Mouse (Mus musculus): ENCODE results near the gene Snx1. TPM values are rescaled to one million over a fixed set of nuclear protein-coding genes. Genes with fewer than 3 reads are reported as not detected.

The Snx1 gene
- polyA plus RNA-seq, 1 experiment from 2014 or later: 101 TPM

- Histone ChIP-seq H3K36me3 (no peaks in the 10 kb centered on the region), H3K4me3 (peak overlapping the region; percentile 79), H3K4me1 (peaks cover 30% of the 10 kb centered on the region), H3K27ac (peak overlapping the region; percentile 93), H3K9me3 (no peaks in the 10 kb centered on the region), H3K27me3 (ENCODE audit: insufficient read depth, poor library complexity, severe bottlenecking) (no peaks in the 10 kb centered on the region)
- peak; percentile 84 for DNase-seq (ENCODE audit: low spot score)
- WGBS: under 1% methylated on average over 12 of the region's 12 CpGs
These were observed 2.3 kb downstream of the Snx1 start for GRCm38 (mm10) chr9:66124111-66124531.

DNA sequence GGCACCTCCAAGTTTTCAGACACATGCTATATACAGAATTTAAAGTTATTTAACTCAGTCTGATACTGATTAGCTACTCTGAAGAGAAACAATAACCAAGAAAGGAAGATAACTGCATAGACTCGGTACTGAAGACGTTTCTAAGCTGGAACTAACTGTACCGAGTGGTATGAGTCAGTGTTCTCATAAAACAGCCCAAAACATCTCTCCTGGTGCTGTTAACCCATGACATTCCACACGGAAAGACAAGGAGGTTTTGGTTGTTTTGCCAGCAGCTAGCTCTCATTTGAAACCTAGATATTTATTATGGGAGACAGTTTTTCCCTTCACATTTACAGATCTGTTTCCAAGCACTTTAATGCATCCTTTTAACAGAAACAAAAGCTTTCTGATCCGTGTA, 2.7 kb downstream of the Snx1 start:
- Histone ChIP-seq H3K36me3 (no peaks in the 10 kb centered on the region), H3K9me3 (no peaks in the 10 kb centered on the region), H3K4me3 (peak overlapping the region; percentile 79), H3K27ac (no peak overlapping the region), H3K4me1 (peaks cover 30% of the 10 kb centered on the region), H3K27me3 (ENCODE audit: insufficient read depth, poor library complexity, severe bottlenecking) (no peaks in the 10 kb centered on the region)
- DNase-seq (ENCODE audit: low spot score): no peak
- 17% methylated on average over 5 of the region's 5 CpGs for WGBS

GRCm38 (mm10) chr9:66121421-66121820, 5.0 kb downstream of the Snx1 start:
- Histone ChIP-seq H3K4me1 (peaks cover 21% of the 10 kb centered on the region; the same call in 1 of the 2 replicates), H3K4me3 (no peak overlapping the region), H3K27me3 (ENCODE audit: insufficient read depth, poor library complexity, severe bottlenecking) (no peaks in the 10 kb centered on the region), H3K9me3 (no peaks in the 10 kb centered on the region), H3K36me3 (0 out of 2 replicates have a peak, but pooled peaks cover 2% of the 10 kb centered on the region), H3K27ac (no peak overlapping the region)
- no peak for DNase-seq (ENCODE audit: low spot score)

GRCm38 (mm10) chr9:66120945-66121344, 5.4 kb downstream of the Snx1 start:
- H3K4me3 ChIP-seq: no peak overlapping the region
- no peak overlapping the region for H3K27ac ChIP-seq
- no peaks in the 10 kb centered on the region for H3K27me3 ChIP-seq (ENCODE audit: insufficient read depth, poor library complexity, severe bottlenecking)
- peaks cover 21% of the 10 kb centered on the region; the same call in 1 of the 2 replicates for H3K4me1 ChIP-seq
- 64% methylated on average over 3 of the region's 3 CpGs for WGBS
- no peaks in the 10 kb centered on the region for H3K9me3 ChIP-seq
- no peak for DNase-seq (ENCODE audit: low spot score)
- H3K36me3 ChIP-seq: 0 out of 2 replicates have a peak, but pooled peaks cover 2% of the 10 kb centered on the region

- H3K27ac ChIP-seq: no peak overlapping the region
- H3K9me3 ChIP-seq: no peaks in the 10 kb centered on the region
- peaks cover 5% of the 10 kb centered on the region; the same call in 1 of the 2 replicates for H3K36me3 ChIP-seq
- no peak overlapping the region for H3K4me3 ChIP-seq
- H3K27me3 ChIP-seq (ENCODE audit: insufficient read depth, poor library complexity, severe bottlenecking): no peaks in the 10 kb centered on the region
- DNase-seq (ENCODE audit: low spot score): no peak
- 88% methylated on average over 4 of the region's 4 CpGs for WGBS
- peaks cover 13% of the 10 kb centered on the region; the same call in 1 of the 2 replicates for H3K4me1 ChIP-seq
These were observed 6.3 kb downstream of the Snx1 start for GRCm38 (mm10) chr9:66120106-66120505.

DNA sequence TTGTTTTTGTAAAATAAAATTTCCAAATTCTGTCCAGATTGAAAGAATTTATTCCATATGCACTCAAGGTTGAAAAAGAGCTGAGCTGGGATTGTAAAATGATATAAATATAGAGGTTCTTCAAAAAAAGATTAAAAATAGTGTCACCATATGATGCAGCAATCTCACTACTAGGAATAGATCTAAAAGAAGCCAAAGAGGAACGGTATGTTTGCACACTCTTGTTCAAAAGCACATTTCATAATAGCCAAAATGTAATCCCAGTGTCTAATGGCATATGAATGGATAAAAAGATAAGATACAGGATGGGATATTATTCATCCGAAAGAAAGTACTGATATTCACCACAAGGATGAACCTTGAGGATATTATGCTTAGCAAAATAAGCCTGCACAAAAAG, 6.9 kb downstream of the Snx1 start:
- 88% methylated on average over 2 of the region's 2 CpGs for WGBS

GRCm38 (mm10) chr9:66116890-66117289, 9.5 kb downstream of the Snx1 start:
- Histone ChIP-seq H3K27me3 (ENCODE audit: insufficient read depth, poor library complexity, severe bottlenecking) (no peaks in the 10 kb centered on the region), H3K27ac (no peak overlapping the region), H3K4me1 (no peaks in the 10 kb centered on the region), H3K9me3 (no peaks in the 10 kb centered on the region), H3K36me3 (peaks cover 21% of the 10 kb centered on the region), H3K4me3 (no peak overlapping the region)
- WGBS: 66% methylated on average over 8 of the region's 8 CpGs
- DNase-seq (ENCODE audit: low spot score): no peak

More for the DNA sequence above, 6.9 kb downstream of the Snx1 start:
- Histone ChIP-seq H3K27ac (no peak overlapping the region), H3K36me3 (peaks cover 9% of the 10 kb centered on the region; the same call in 1 of the 2 replicates), H3K27me3 (ENCODE audit: insufficient read depth, poor library complexity, severe bottlenecking) (no peaks in the 10 kb centered on the region), H3K4me1 (peaks cover 9% of the 10 kb centered on the region; the same call in 1 of the 2 replicates), H3K4me3 (no peak overlapping the region), H3K9me3 (no peaks in the 10 kb centered on the region)
- DNase-seq (ENCODE audit: low spot score): no peak

DNA sequence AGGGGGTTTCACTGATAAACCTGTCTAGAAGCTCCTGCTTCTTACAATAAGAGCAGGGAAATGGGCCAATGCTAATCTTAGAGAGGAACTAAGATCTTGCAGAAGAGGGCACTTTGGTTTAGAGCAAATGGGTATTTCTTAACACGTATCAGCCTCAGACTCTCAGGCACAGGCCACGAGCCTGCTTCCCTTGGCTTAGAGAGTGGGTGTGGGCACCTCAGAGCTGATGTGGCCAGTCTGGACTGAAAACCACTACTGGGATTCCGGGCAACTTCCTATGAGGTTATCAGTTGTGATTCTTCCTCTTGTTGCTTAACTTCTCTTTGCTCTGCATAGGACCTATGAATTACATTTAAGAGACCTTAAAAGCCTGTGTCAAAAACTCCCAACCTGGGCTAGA, 12.0 kb downstream of the Snx1 start:
- Histone ChIP-seq H3K4me3 (no peak overlapping the region), H3K4me1 (no peaks in the 10 kb centered on the region), H3K9me3 (no peaks in the 10 kb centered on the region), H3K27me3 (ENCODE audit: insufficient read depth, poor library complexity, severe bottlenecking) (no peaks in the 10 kb centered on the region), H3K36me3 (peaks cover 21% of the 10 kb centered on the region), H3K27ac (no peak overlapping the region)
- 77% methylated on average over 3 of the region's 3 CpGs for WGBS
- DNase-seq (ENCODE audit: low spot score): no peak

- WGBS: 81% methylated on average over 8 of the region's 8 CpGs
- no peak for DNase-seq (ENCODE audit: low spot score)
- Histone ChIP-seq H3K36me3 (peaks cover 48% of the 10 kb centered on the region), H3K9me3 (no peaks in the 10 kb centered on the region), H3K27me3 (ENCODE audit: insufficient read depth, poor library complexity, severe bottlenecking) (no peaks in the 10 kb centered on the region), H3K4me1 (no peaks in the 10 kb centered on the region), H3K4me3 (no peak overlapping the region), H3K27ac (no peak overlapping the region)
These were observed 15.6 kb downstream of the Snx1 start for GRCm38 (mm10) chr9:66110611-66111379.

GRCm38 (mm10) chr9:66110126-66110525, 16.3 kb downstream of the Snx1 start:
- Histone ChIP-seq H3K4me1 (no peaks in the 10 kb centered on the region), H3K36me3 (peaks cover 53% of the 10 kb centered on the region), H3K27me3 (ENCODE audit: insufficient read depth, poor library complexity, severe bottlenecking) (no peaks in the 10 kb centered on the region), H3K9me3 (no peaks in the 10 kb centered on the region), H3K27ac (no peak overlapping the region), H3K4me3 (no peak overlapping the region)
- WGBS: 69% methylated on average over 8 of the region's 8 CpGs
- no peak for DNase-seq (ENCODE audit: low spot score)

DNA sequence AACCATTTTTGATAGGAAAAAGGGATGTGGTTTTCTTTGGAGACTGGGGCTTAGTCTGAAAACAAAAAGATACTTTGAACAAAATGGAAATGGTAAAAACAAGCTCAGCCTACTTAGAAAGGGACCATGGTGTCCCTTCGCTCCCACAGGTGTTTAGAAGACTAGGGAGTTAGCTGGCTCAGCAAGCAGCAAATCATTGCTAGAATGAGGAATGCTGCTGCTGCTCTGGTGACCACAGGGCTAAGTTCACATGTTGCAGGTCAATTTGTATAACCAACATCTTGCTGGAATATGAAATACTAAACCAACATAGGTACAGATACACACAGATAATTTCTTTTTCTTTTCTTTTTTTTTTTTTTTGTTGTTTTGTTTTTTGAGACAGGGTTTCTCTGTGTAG, 16.8 kb downstream of the Snx1 start:
- 94% methylated on average over 1 of the region's 1 CpGs for WGBS
- DNase-seq (ENCODE audit: low spot score): peak; percentile 19
- H3K9me3 ChIP-seq: no peaks in the 10 kb centered on the region
- H3K4me3 ChIP-seq: no peak overlapping the region
- no peaks in the 10 kb centered on the region for H3K4me1 ChIP-seq
- H3K27me3 ChIP-seq (ENCODE audit: insufficient read depth, poor library complexity, severe bottlenecking): no peaks in the 10 kb centered on the region
- no peak overlapping the region for H3K27ac ChIP-seq
- H3K36me3 ChIP-seq: peaks cover 54% of the 10 kb centered on the region

DNA sequence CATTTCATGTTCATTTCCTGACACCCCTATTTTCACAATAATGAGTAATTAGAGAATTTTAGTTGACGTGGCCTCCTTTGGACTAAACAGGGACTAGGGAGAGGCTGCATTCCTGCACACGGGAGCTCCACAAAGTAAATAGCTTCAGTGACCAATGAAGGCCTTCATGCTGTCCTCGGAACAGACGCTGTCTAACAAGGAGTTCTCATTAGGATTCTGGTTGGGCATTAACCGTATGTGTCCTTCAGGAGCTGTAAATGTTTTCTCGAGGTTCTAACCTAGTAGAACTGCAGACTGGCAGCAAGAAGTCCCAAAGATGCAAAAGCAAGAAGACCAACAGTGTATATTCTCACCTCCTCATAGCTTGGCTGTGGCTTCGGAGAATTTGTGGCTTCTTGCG, 21.2 kb downstream of the Snx1 start:
- no peaks in the 10 kb centered on the region for H3K27me3 ChIP-seq (ENCODE audit: insufficient read depth, poor library complexity, severe bottlenecking)
- no peak overlapping the region for H3K27ac ChIP-seq
- no peak overlapping the region for H3K4me3 ChIP-seq
- no peaks in the 10 kb centered on the region for H3K4me1 ChIP-seq
- 89% methylated on average over 8 of the region's 8 CpGs for WGBS
- H3K9me3 ChIP-seq: no peaks in the 10 kb centered on the region
- H3K36me3 ChIP-seq: peaks cover 81% of the 10 kb centered on the region
- no peak for DNase-seq (ENCODE audit: low spot score)

DNA sequence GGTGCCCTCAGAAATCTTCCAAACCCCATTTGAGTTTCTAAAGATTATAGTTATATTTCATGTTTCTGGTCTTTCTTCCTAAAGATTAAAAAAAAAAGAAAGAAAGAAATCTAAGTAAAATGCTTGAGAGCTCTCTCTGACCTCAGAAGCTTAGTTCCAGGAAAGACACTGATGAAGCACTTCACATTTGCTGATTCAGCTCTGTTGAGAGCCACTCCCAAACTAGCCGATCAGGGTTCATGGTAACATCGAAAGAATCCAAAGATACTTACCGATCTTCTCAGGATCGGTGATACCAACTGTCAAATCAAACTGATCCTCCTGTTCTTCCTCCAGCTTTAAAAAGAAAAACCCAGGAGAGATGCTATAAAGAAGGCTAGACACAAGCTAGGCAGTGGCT, 21.8 kb downstream of the Snx1 start:
- no peak for DNase-seq (ENCODE audit: low spot score)
- Histone ChIP-seq H3K27ac (no peak overlapping the region), H3K9me3 (no peaks in the 10 kb centered on the region), H3K27me3 (ENCODE audit: insufficient read depth, poor library complexity, severe bottlenecking) (no peaks in the 10 kb centered on the region), H3K36me3 (peaks cover 85% of the 10 kb centered on the region), H3K4me3 (no peak overlapping the region), H3K4me1 (no peaks in the 10 kb centered on the region)
- WGBS: 92% methylated on average over 4 of the region's 4 CpGs

Data from heart, embryonic 10.5 days (tissue).